Mouse (Mus musculus): ENCODE results near the gene Gm13287.
"Not testable (repeated sequence)": the region's sequence is repeated elsewhere in the genome, so short reads cannot be mapped to it uniquely, and the experiment has no call there.

Gene Gm13287

GRCm38 (mm10) chr4:88797097-88797496, 6.0 kb upstream of the Gm13287 start, which contains the start of gene Gm13279:
Gene Gm13279 (plus strand): TSS chr4:88797397.
- not testable (repeated sequence) for DNase-seq (ENCODE audit: low read depth)

- DNase-seq (ENCODE audit: low read depth), result not testable (repeated sequence)
These were observed 3.7 kb upstream of the Gm13287 start, which contains the start of gene Gm13285 for GRCm38 (mm10) chr4:88799365-88799764. Gene Gm13285 (plus strand): TSS chr4:88799665.

GRCm38 (mm10) chr4:88805231-88805630, 2.2 kb downstream of the Gm13287 start, which contains the start of gene Gm13288:
Gene Gm13288 (plus strand): TSS chr4:88805531.
- not testable (repeated sequence) for DNase-seq (ENCODE audit: low read depth)

GRCm38 (mm10) chr4:88805761-88806160, 2.7 kb downstream of the Gm13287 start:
- DNase-seq (ENCODE audit: low read depth), result not testable (repeated sequence)

GRCm38 (mm10) chr4:88815928-88816327, 12.9 kb downstream of the Gm13287 start, which contains the start of gene Ifna7:
Gene Ifna7 (plus strand): TSS chr4:88816228.
- DNase-seq (ENCODE audit: low read depth), result no peak

GRCm38 (mm10) chr4:88819659-88820058, 16.6 kb downstream of the Gm13287 start, which contains the start of gene Ifna11:
Gene Ifna11 (plus strand): TSS chr4:88819959.
- DNase-seq (ENCODE audit: low read depth), result no peak

- peak; percentile 58 for DNase-seq (ENCODE audit: low read depth)
These were observed 19.9 kb downstream of the Gm13287 start for GRCm38 (mm10) chr4:88822995-88823394.

- DNase-seq (ENCODE audit: low read depth), result not testable (repeated sequence)
These were observed 24.1 kb downstream of the Gm13287 start, which contains the start of gene Ifna6 for GRCm38 (mm10) chr4:88827116-88827515. Gene Ifna6 (plus strand): TSS chr4:88827416.

- peak; percentile 63 for DNase-seq (ENCODE audit: low read depth)
These were observed 27.5 kb downstream of the Gm13287 start for GRCm38 (mm10) chr4:88830523-88830922.

- not testable (repeated sequence) for DNase-seq (ENCODE audit: low read depth)
These were observed 32.2 kb downstream of the Gm13287 start, which contains the start of gene Ifna5 for GRCm38 (mm10) chr4:88835225-88835624. Gene Ifna5 (plus strand): TSS chr4:88835525.

GRCm38 (mm10) chr4:88838828-88839227, 35.8 kb downstream of the Gm13287 start:
- peak; percentile 50 for DNase-seq (ENCODE audit: low read depth)

- DNase-seq (ENCODE audit: low read depth), result no peak
These were observed 37.0 kb downstream of the Gm13287 start for GRCm38 (mm10) chr4:88840058-88840457.

GRCm38 (mm10) chr4:88841438-88841911, 38.4 kb downstream of the Gm13287 start, which contains the start of gene Ifna4:
Gene Ifna4 (plus strand): TSS chr4:88841861.
- DNase-seq (ENCODE audit: low read depth), result no peak

- peak; percentile 57 for DNase-seq (ENCODE audit: low read depth)
These were observed 42.3 kb downstream of the Gm13287 start for GRCm38 (mm10) chr4:88845334-88845733.

- DNase-seq (ENCODE audit: low read depth), result no peak
These were observed 46.6 kb downstream of the Gm13287 start, which contains the start of gene Ifna1 for GRCm38 (mm10) chr4:88849698-88850097. Gene Ifna1 (plus strand): TSS chr4:88850087.

GRCm38 (mm10) chr4:88851026-88851763, 48.1 kb downstream of the Gm13287 start:
- no peak for DNase-seq (ENCODE audit: low read depth)

Measured in naive thymus-derived CD4-positive, alpha-beta T cell, adult 2 months (primary cell).